Mouse (Mus musculus) lung, postnatal 0 days (tissue): ENCODE measurements around the gene Tekt1. TPM values are rescaled to one million over a fixed set of nuclear protein-coding genes. Genes with fewer than 3 reads are reported as not detected.
"Not testable (repeated sequence)": the region's sequence is repeated elsewhere in the genome, so short reads cannot be mapped to it uniquely, and the experiment has no call there.

Experiments
- ATAC-seq: fragments of 200-750 bp; cut with Nextera tagmentation; 2 replicates; pipeline ENCODE4 v1.8.0; 2017; ENCODE audit warnings: moderate library complexity
- DNase-seq: peaks from one replicate; pipeline ENCODE4 v3.0.0-alpha.2; 2016; ENCODE audit warnings: low spot score
- H3K27ac ChIP-seq: fragments of 300-500 bp; sonication (generic); 2 replicates; pipeline ENCODE4 v1.5.1; 2014; ENCODE audit warnings: antibody characterized with exemption, mild to moderate bottlenecking, low read length, mixed read lengths
- H3K27me3 ChIP-seq: fragments of 300-500 bp; sonication (generic); replicated peaks from 2 replicates; pipeline ENCODE4 v1.6.1; 2014; ENCODE audit warnings: low read length, mixed read lengths; ENCODE audit not compliant: insufficient read depth
- H3K36me3 ChIP-seq: fragments of 300-500 bp; sonication (generic); 2 replicates; pipeline ENCODE4 v1.6.1; 2014; ENCODE audit warnings: low read length, mixed read lengths; ENCODE audit not compliant: insufficient read depth
- H3K4me1 ChIP-seq: fragments of 300-500 bp; sonication (generic); 2 replicates; pipeline ENCODE4 v1.6.1; 2014; ENCODE audit warnings: antibody characterized with exemption, low read depth, low read length, mixed read lengths; ENCODE audit not compliant: insufficient read depth
- H3K4me2 ChIP-seq: fragments of 300-500 bp; sonication (generic); replicated peaks from 2 replicates; pipeline ENCODE4 v1.6.1; 2014; ENCODE audit warnings: low read depth, mild to moderate bottlenecking, low read length, moderate library complexity, mixed read lengths
- H3K4me3 ChIP-seq: fragments of 300-500 bp; sonication (generic); 2 replicates; pipeline ENCODE4 v1.5.1; 2014; ENCODE audit warnings: low read depth, low read length
- H3K9ac ChIP-seq: fragments of 300-500 bp; sonication (generic); replicated peaks from 2 replicates; pipeline ENCODE4 v1.6.1; 2014; ENCODE audit warnings: low read depth, mild to moderate bottlenecking
- H3K9me3 ChIP-seq: fragments of 300-500 bp; sonication (generic); 2 replicates; pipeline ENCODE4 v1.6.1; 2016; ENCODE audit warnings: low read length, mixed read lengths
- CTCF ChIP-seq: IDR thresholded peaks from 2 replicates; pipeline ENCODE4 v1.5.1; 2016; ENCODE audit warnings: antibody characterized with exemption, mild to moderate bottlenecking
- EP300 ChIP-seq: IDR thresholded peaks from 2 replicates; pipeline ENCODE4 v1.6.1; 2016; ENCODE audit warnings: antibody characterized with exemption, mild to moderate bottlenecking, control low read depth
- WGBS: fragments of 180-500 bp; shearing (Covaris S2); extraction: QIAGEN DNeasy Blood & Tissue Kit; methylation state at CpG from one replicate; pipeline ENCODE4 v1.1.7; 2014; 5-methylcytosine and 5-hydroxymethylcytosine counted together
- polyA plus RNA-seq: library from polyadenylated mRNA; unstranded; fragments of >200 nt; fragmentation: Nextera tagmentation; extraction: Ambion mirVana; gene quantifications from 2 replicates; pipeline ENCODE4 v1.2.1, GENCODE M21; 2015

Tekt1 gene
- polyA plus RNA-seq, 1 experiment from 2014 or later: 14.2 TPM

DNA sequence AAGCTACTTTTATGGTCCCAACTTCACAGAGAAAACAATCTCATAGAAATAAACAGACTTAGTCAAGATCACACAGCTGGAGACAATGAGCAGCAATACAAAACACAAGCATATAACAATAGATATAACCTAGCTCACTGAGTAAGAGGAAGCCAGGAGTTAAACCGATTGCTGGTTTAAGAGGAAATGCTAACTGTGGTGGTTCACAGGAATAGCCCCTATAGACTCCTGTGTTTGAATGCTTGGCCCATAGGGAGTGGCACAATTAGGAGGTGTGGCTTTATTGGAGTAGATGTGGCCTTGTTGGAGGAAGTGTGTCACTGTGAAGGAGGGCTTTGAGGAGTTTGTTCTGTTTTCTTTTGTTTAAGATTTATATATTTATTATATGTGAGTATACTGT is 10.0 kb downstream of the Tekt1 start:
- 72% methylated on average over 1 of the region's 1 CpGs for WGBS
- no peaks in the 10 kb centered on the region for H3K36me3 ChIP-seq
- DNase-seq (no peak), ATAC-seq (no peak)
- no peaks in the 10 kb centered on the region for H3K9me3 ChIP-seq
- H3K4me1 ChIP-seq: peaks cover 3% of the 10 kb centered on the region; the same call in 1 of the 2 replicates
- TF ChIP-seq CTCF: no peak
- no peak for TF ChIP-seq EP300
- no peaks in the 10 kb centered on the region for H3K27me3 ChIP-seq
- H3K4me3 ChIP-seq: no peak overlapping the region
- H3K9ac ChIP-seq: no peak overlapping the region
- no peak overlapping the region for H3K27ac ChIP-seq
- no peak overlapping the region for H3K4me2 ChIP-seq

GRCm38 (mm10) chr11:72349652-72350051 is 12.6 kb downstream of the Tekt1 start:
- TF ChIP-seq EP300: no peak
- TF ChIP-seq CTCF: no peak
- no peak overlapping the region for H3K27ac ChIP-seq
- no peaks in the 10 kb centered on the region for H3K27me3 ChIP-seq
- no peak for ATAC-seq
- H3K9ac ChIP-seq: no peak overlapping the region
- H3K4me2 ChIP-seq: no peak overlapping the region
- peaks cover 3% of the 10 kb centered on the region; the same call in 1 of the 2 replicates for H3K4me1 ChIP-seq
- 25% methylated on average over 4 of the region's 4 CpGs for WGBS
- H3K4me3 ChIP-seq: no peak overlapping the region
- H3K9me3 ChIP-seq: no peaks in the 10 kb centered on the region
- no peaks in the 10 kb centered on the region for H3K36me3 ChIP-seq
- no peak for DNase-seq

DNA sequence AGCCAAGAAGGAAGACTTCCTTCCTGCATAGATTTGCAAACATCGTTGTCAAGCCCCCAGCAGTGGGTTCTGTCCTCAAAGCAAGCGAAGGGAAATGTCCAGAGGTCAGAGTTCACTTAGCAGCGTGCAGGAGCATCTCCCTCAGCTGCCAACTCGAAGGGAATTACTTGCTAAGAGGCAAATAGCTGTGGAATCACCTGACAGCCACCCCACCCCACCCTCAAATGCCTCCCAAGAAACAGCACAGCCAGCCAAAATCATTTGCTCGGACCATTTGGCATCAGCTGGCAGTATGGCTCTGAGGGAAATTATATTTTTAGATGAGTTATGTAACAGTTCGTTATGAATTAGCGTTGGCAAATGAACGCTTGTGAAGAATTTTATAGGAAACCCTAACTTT is 13.2 kb downstream of the Tekt1 start:
- no peak overlapping the region for H3K4me2 ChIP-seq
- H3K27ac ChIP-seq: no peak overlapping the region
- TF ChIP-seq CTCF (no peak), EP300 (no peak)
- ATAC-seq: no peak
- H3K36me3 ChIP-seq: no peaks in the 10 kb centered on the region
- H3K9ac ChIP-seq: no peak overlapping the region
- no peak overlapping the region for H3K4me3 ChIP-seq
- 29% methylated on average over 8 of the region's 8 CpGs for WGBS
- DNase-seq: peak; percentile 46
- H3K9me3 ChIP-seq: no peaks in the 10 kb centered on the region
- H3K4me1 ChIP-seq: peaks cover 3% of the 10 kb centered on the region; the same call in 1 of the 2 replicates
- no peaks in the 10 kb centered on the region for H3K27me3 ChIP-seq

DNA sequence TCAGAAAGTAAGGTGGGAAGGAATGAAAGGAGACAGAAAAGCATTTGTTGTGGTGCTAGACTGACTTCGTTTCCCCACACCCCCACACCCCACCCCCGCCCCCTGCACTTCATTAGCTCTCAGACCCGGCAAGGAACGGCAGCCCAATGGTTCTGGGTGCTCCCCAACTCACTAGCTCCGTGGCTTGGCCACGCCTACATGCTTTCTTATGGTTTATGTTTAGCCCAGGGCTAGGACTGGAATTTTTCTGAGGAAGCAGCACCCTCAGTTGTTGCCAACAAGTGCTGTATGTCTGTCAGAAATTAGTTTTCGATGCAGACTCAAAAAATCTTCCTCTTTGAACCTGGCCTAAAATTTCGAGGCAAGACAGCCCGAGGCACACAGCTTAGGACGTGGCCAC is 13.7 kb downstream of the Tekt1 start:
- Histone ChIP-seq H3K27ac (no peak overlapping the region), H3K4me3 (no peak overlapping the region), H3K27me3 (no peaks in the 10 kb centered on the region), H3K9ac (no peak overlapping the region), H3K4me2 (no peak overlapping the region), H3K4me1 (peaks cover 3% of the 10 kb centered on the region; the same call in 1 of the 2 replicates), H3K9me3 (no peaks in the 10 kb centered on the region), H3K36me3 (no peaks in the 10 kb centered on the region)
- no peak for TF ChIP-seq CTCF
- ATAC-seq: no peak
- WGBS: 32% methylated on average over 10 of the region's 10 CpGs
- DNase-seq: no peak

- H3K9me3 ChIP-seq: no peaks in the 10 kb centered on the region
- H3K27ac ChIP-seq: no peak overlapping the region
- peaks cover 3% of the 10 kb centered on the region; the same call in 1 of the 2 replicates for H3K4me1 ChIP-seq
- TF ChIP-seq EP300: no peak
- no peak for TF ChIP-seq CTCF
- no peaks in the 10 kb centered on the region for H3K27me3 ChIP-seq
- 88% methylated on average over 11 of the region's 11 CpGs for WGBS
- H3K4me2 ChIP-seq: no peak overlapping the region
- ATAC-seq: no peak
- no peak for DNase-seq
- no peak overlapping the region for H3K4me3 ChIP-seq
- H3K36me3 ChIP-seq: no peaks in the 10 kb centered on the region
- H3K9ac ChIP-seq: no peak overlapping the region
Observed at GRCm38 (mm10) chr11:72344486-72344885, 17.8 kb downstream of the Tekt1 start.

GRCm38 (mm10) chr11:72343904-72344303 is 18.3 kb downstream of the Tekt1 start:
- no peak overlapping the region for H3K4me2 ChIP-seq
- WGBS: 21% methylated on average over 8 of the region's 8 CpGs

GRCm38 (mm10) chr11:72343238-72343625 is 19.0 kb downstream of the Tekt1 start:
- not testable (repeated sequence) for H3K27ac ChIP-seq, H3K4me3 ChIP-seq, H3K36me3 ChIP-seq, H3K27me3 ChIP-seq, DNase-seq, H3K9me3 ChIP-seq, H3K4me1 ChIP-seq, H3K9ac ChIP-seq, ATAC-seq, H3K4me2 ChIP-seq
- 89% methylated on average over 5 of the region's 5 CpGs for WGBS

More at GRCm38 (mm10) chr11:72343904-72344303, 18.3 kb downstream of the Tekt1 start:
- Histone ChIP-seq H3K9ac (no peak overlapping the region), H3K27ac (no peak overlapping the region), H3K36me3 (no peaks in the 10 kb centered on the region), H3K4me1 (peaks cover 2% of the 10 kb centered on the region; the same call in 1 of the 2 replicates), H3K27me3 (no peaks in the 10 kb centered on the region), H3K4me3 (no peak overlapping the region), H3K9me3 (no peaks in the 10 kb centered on the region)
- peak; percentile 41; the same call in 1 of the 2 replicates for ATAC-seq
- peak; percentile 80 for DNase-seq
- no peak for TF ChIP-seq EP300
- peak; percentile 77 for TF ChIP-seq CTCF
